ENCODE assay signal across 16 mouse cellular contexts in the genomic region with DNA sequence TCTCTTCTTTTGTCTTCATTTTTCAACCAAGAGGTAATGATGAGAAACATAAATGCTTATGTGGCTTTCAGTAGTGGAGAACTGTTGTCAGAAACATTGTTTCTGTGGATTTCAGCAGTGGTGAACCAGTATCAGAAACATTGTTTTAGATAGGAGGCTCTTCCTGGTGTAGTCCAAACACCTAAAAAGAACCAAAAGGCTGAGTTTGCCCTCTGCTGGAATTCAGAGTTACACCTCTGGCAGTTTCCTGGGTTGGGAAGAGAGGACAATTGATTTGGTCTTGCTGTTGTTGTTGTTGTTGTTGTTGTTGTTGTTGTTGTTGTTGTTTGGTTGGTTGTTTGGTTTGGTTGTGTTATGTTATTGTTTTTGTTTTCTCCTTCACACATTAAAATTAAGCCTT. TPM values are rescaled to one million over a fixed set of nuclear protein-coding genes. Genes with fewer than 3 reads are reported as not detected.
DNase-seq lines count a peak whose midpoint lies in the region; ATAC-seq and TF ChIP-seq lines count a peak whose summit lies in the region.
"Had no signal": no experiment of that assay in that cellular context is flagged by ENCODE, and none has a peak within 500 bp of the region (broad histone marks: within the 10 kb centered on the region; RNA-seq: fewer than 3 reads in every experiment).

No protein-coding gene starts in this region.

- DNase-seq in cerebellum, postnatal 4 days (ENCODE audit: low spot score in 2 of 2): no peak
- DNase-seq in layer of hippocampus, adult 2 months (ENCODE audit: low spot score in 2 of 2): peak in 1 of 2 experiments; percentile 27
- no peak for DNase-seq in layer of hippocampus, adult 8-10 months (ENCODE audit: low spot score in 2 of 2)
- DNase-seq in NIH3T3 (ENCODE audit: low read depth): peak; percentile 4
- DNase-seq in cerebellum, adult 8-10 months: peak; percentile 43
- no peak for DNase-seq in liver, embryonic 11.5 days (ENCODE audit: low spot score)
- DNase-seq in spleen, adult 12 weeks (ENCODE audit: low spot score): no peak
- DNase-seq: adrenal gland, postnatal 14 days; gastrocnemius, postnatal 14 days; thymus, postnatal 25 days had no signal

- no peak overlapping the region for H3K4me3 ChIP-seq in layer of hippocampus, adult 2 months
- no peak overlapping the region for H3K4me3 ChIP-seq in liver, embryonic 11.5 days (ENCODE audit: low read depth, low read length)
- H3K4me3 ChIP-seq: forebrain, embryonic 13.5 days; heart, embryonic 12.5 days; liver, embryonic 12.5 days; stomach, embryonic 15.5 days had no signal

- H3K4me1 ChIP-seq in liver, embryonic 11.5 days (replicated peaks; ENCODE audit: control insufficient read depth, insufficient read depth, low read length): no peaks in the 10 kb centered on the region
- H3K4me1 ChIP-seq: forebrain, embryonic 13.5 days; heart, embryonic 12.5 days; liver, embryonic 12.5 days; stomach, embryonic 15.5 days had no signal

- H3K36me3 ChIP-seq in liver, embryonic 11.5 days (ENCODE audit: control insufficient read depth, insufficient read depth, low read length): no peaks in the 10 kb centered on the region
- H3K36me3 ChIP-seq: heart, embryonic 12.5 days; liver, embryonic 12.5 days; stomach, embryonic 15.5 days had no signal

- no peak overlapping the region for H3K4me2 ChIP-seq in liver, embryonic 11.5 days
- H3K4me2 ChIP-seq: forebrain, embryonic 13.5 days; heart, embryonic 12.5 days; liver, embryonic 12.5 days; stomach, embryonic 15.5 days had no signal

- H3K27me3 ChIP-seq in liver, embryonic 11.5 days (replicated peaks; ENCODE audit: control insufficient read depth, insufficient read depth, low read length): no peaks in the 10 kb centered on the region
- H3K27me3 ChIP-seq: forebrain, embryonic 13.5 days; heart, embryonic 12.5 days; liver, embryonic 12.5 days; stomach, embryonic 15.5 days had no signal

- H3K9me3 ChIP-seq in liver, embryonic 11.5 days (ENCODE audit: control insufficient read depth, low read length): no peaks in the 10 kb centered on the region
- H3K9me3 ChIP-seq: forebrain, embryonic 13.5 days; heart, embryonic 12.5 days; liver, embryonic 12.5 days; stomach, embryonic 15.5 days had no signal

- no peak overlapping the region for H3K9ac ChIP-seq in liver, embryonic 11.5 days (ENCODE audit: low read depth, low read length)
- H3K9ac ChIP-seq: forebrain, embryonic 13.5 days; heart, embryonic 12.5 days; liver, embryonic 12.5 days; stomach, embryonic 15.5 days had no signal

- H3K27ac ChIP-seq in layer of hippocampus, adult 2 months: no peak overlapping the region
- no peak overlapping the region for H3K27ac ChIP-seq in liver, embryonic 11.5 days (ENCODE audit: low read depth, low read length)
- H3K27ac ChIP-seq: forebrain, embryonic 13.5 days; liver, embryonic 12.5 days; stomach, embryonic 15.5 days had no signal

- peak; percentile 64; the same call in 1 of the 2 replicates for ATAC-seq in cerebellum, adult (ENCODE audit: insufficient number of reproducible peaks, low FRiP score, low TSS enrichment)
- ATAC-seq in liver, embryonic 11.5 days (replicated peaks; ENCODE audit: low FRiP score): no peak
- ATAC-seq: forebrain, embryonic 13.5 days; liver, embryonic 12.5 days; lung, postnatal 0 days had no signal

- peak; percentile 69 for TF ChIP-seq CTCF in layer of hippocampus, adult 2 months (conservative IDR thresholded peaks at IDR 0.05)

RNA-seq across cellular contexts. Expression of gene Dpp6, which starts 58.4 kb away (rescaled TPM):
- 100 to 1,000 TPM; 261 to 270 TPM for total RNA-seq in layer of hippocampus, adult 2 months (2021)
- 100 to 1,000 TPM; 223 to 261 (median 243) TPM for total RNA-seq in layer of hippocampus, adult 8-10 months (2022)
- 0.61 and 1.1 TPM in 2 replicates for polyA plus RNA-seq in liver, embryonic 11.5 days (2014; fragmentation: Nextera tagmentation; extraction: Ambion mirVana)

Comparison
In these comparisons a context has a peak if more than half of its experiments do, and no peak if none do; other contexts are left out.
1. DNase-seq: peak in NIH3T3 (single experiment) and cerebellum, adult 8-10 months (single experiment); none in cerebellum, postnatal 4 days (0 of 2), layer of hippocampus, adult 8-10 months (0 of 2), liver, embryonic 11.5 days (single experiment) and spleen, adult 12 weeks (single experiment).